Mouse (Mus musculus) embryonic facial prominence, embryonic 14.5 days (tissue): ENCODE data around the gene Tmc3. TPM values are rescaled to one million over a fixed set of nuclear protein-coding genes. Genes with fewer than 3 reads are reported as not detected.

Experiments
- ATAC-seq: fragments of 200-750 bp; cut with Nextera tagmentation; 2 replicates; pipeline ENCODE4 v1.8.0; 2017; ENCODE audit warnings: low read depth, moderate number of reproducible peaks, moderate TSS enrichment
- DNase-seq: peaks from one replicate; pipeline ENCODE4 v3.0.0-alpha.2; 2015; ENCODE audit warnings: low spot score
- H3K27ac ChIP-seq: fragments of 300-500 bp; sonication (generic); replicated peaks from 2 replicates; pipeline ENCODE4 v1.5.1; 2014; ENCODE audit warnings: low read depth, mild to moderate bottlenecking, low read length, moderate library complexity
- H3K27me3 ChIP-seq: fragments of 300-500 bp; sonication (generic); replicated peaks from 2 replicates; pipeline ENCODE4 v1.6.1; 2014; ENCODE audit warnings: low read length; ENCODE audit not compliant: control insufficient read depth, insufficient read depth
- H3K36me3 ChIP-seq: fragments of 300-500 bp; sonication (generic); 2 replicates; pipeline ENCODE4 v1.6.1; 2014; ENCODE audit warnings: low read length, mixed read lengths; ENCODE audit not compliant: control insufficient read depth, insufficient read depth
- H3K4me1 ChIP-seq: fragments of 300-500 bp; sonication (generic); 2 replicates; pipeline ENCODE4 v1.6.1; 2014; ENCODE audit warnings: antibody characterized with exemption, low read length; ENCODE audit not compliant: control insufficient read depth, insufficient read depth
- H3K4me2 ChIP-seq: fragments of 300-500 bp; sonication (generic); 2 replicates; pipeline ENCODE4 v1.6.1; 2014; ENCODE audit warnings: low read depth, mild to moderate bottlenecking, low read length, moderate library complexity, mixed read lengths
- H3K4me3 ChIP-seq: fragments of 300-500 bp; sonication (generic); 2 replicates; pipeline ENCODE4 v1.5.1; 2014; ENCODE audit warnings: low read depth, mild to moderate bottlenecking, low read length
- H3K9ac ChIP-seq: fragments of 300-500 bp; sonication (generic); 2 replicates; pipeline ENCODE4 v1.6.1; 2014; ENCODE audit warnings: low read depth, mild to moderate bottlenecking, low read length, moderate library complexity, mixed read lengths
- H3K9me3 ChIP-seq: fragments of 300-500 bp; sonication (generic); 2 replicates; pipeline ENCODE4 v1.6.1; 2016; ENCODE audit warnings: low read length; ENCODE audit not compliant: control insufficient read depth
- WGBS: fragments of 180-500 bp; shearing (Covaris S2); extraction: QIAGEN DNeasy Blood & Tissue Kit; methylation state at CpG from one replicate; pipeline ENCODE4 v1.1.7; 2014; 5-methylcytosine and 5-hydroxymethylcytosine counted together
- polyA plus RNA-seq: library from polyadenylated mRNA; unstranded; fragments of >200 nt; fragmentation: Nextera tagmentation; extraction: Ambion mirVana; gene quantifications from 2 replicates; pipeline ENCODE4 v1.2.1, GENCODE M21; 2014

Gene Tmc3
- polyA plus RNA-seq, 1 experiment from 2014 or later = 0.99 TPM

GRCm38 (mm10) chr7:83606796-83607195 is 22.1 kb downstream of the Tmc3 start:
- no peak overlapping the region for H3K27ac ChIP-seq
- 95% methylated on average over 2 of the region's 2 CpGs for WGBS
- no peaks in the 10 kb centered on the region for H3K9me3 ChIP-seq
- no peak for DNase-seq
- H3K36me3 ChIP-seq = no peaks in the 10 kb centered on the region
- no peak overlapping the region for H3K4me3 ChIP-seq
- no peak for ATAC-seq
- no peaks in the 10 kb centered on the region for H3K4me1 ChIP-seq
- H3K4me2 ChIP-seq = no peak overlapping the region
- no peaks in the 10 kb centered on the region; the same call in 1 of the 2 replicates for H3K27me3 ChIP-seq
- no peak overlapping the region for H3K9ac ChIP-seq

- DNase-seq = no peak
- Histone ChIP-seq H3K9ac (no peak overlapping the region), H3K36me3 (no peaks in the 10 kb centered on the region), H3K9me3 (no peaks in the 10 kb centered on the region), H3K27ac (no peak overlapping the region), H3K27me3 (no peaks in the 10 kb centered on the region), H3K4me1 (no peaks in the 10 kb centered on the region), H3K4me2 (no peak overlapping the region), H3K4me3 (no peak overlapping the region)
- WGBS = 97% methylated on average over 4 of the region's 4 CpGs
- ATAC-seq = no peak
These were observed 25.2 kb downstream of the Tmc3 start for GRCm38 (mm10) chr7:83609891-83610290.

DNA sequence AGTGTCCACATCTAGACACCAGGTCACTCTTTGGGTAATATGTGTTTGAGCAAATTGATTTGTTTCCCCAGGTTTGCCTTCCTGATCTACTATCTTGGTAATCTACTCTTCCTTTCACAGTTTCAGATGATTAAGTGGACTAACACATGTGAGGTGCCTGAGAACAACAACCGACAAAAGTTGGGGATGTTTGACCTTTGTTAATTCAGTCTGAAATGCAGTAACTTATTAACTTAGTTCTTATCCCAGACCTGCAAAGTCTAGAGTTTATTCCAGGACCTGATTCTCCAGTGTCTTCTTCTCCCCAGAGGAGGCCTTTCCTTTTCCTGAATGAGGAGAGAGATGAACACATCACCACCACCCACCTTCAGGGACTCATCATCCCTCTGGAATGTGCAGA is 27.2 kb downstream of the Tmc3 start:
- no peaks in the 10 kb centered on the region for H3K4me1 ChIP-seq

GRCm38 (mm10) chr7:83615272-83615671 is 30.5 kb downstream of the Tmc3 start:
- H3K27ac ChIP-seq = no peak overlapping the region
- no peaks in the 10 kb centered on the region for H3K9me3 ChIP-seq
- H3K4me3 ChIP-seq = no peak overlapping the region
- no peak overlapping the region for H3K9ac ChIP-seq
- 98% methylated on average over 3 of the region's 3 CpGs for WGBS
- no peaks in the 10 kb centered on the region for H3K27me3 ChIP-seq
- no peak overlapping the region for H3K4me2 ChIP-seq
- H3K36me3 ChIP-seq = no peaks in the 10 kb centered on the region
- DNase-seq (no peak), ATAC-seq (no peak)
- peaks cover 9% of the 10 kb centered on the region; the same call in 1 of the 2 replicates for H3K4me1 ChIP-seq

More for the DNA sequence above, 27.2 kb downstream of the Tmc3 start:
- ATAC-seq (no peak), DNase-seq (no peak)
- no peak overlapping the region for H3K4me2 ChIP-seq
- H3K27ac ChIP-seq = no peak overlapping the region
- no peaks in the 10 kb centered on the region for H3K9me3 ChIP-seq
- no peak overlapping the region for H3K9ac ChIP-seq
- H3K27me3 ChIP-seq = no peaks in the 10 kb centered on the region
- 81% methylated on average over 1 of the region's 1 CpGs for WGBS
- H3K36me3 ChIP-seq = no peaks in the 10 kb centered on the region
- H3K4me3 ChIP-seq = no peak overlapping the region

- Histone ChIP-seq H3K9me3 (no peaks in the 10 kb centered on the region), H3K4me3 (no peak overlapping the region), H3K9ac (no peak overlapping the region), H3K27ac (no peak overlapping the region), H3K4me1 (peaks cover 9% of the 10 kb centered on the region; the same call in 1 of the 2 replicates), H3K36me3 (no peaks in the 10 kb centered on the region), H3K4me2 (no peak overlapping the region), H3K27me3 (no peaks in the 10 kb centered on the region)
- WGBS = 90% methylated on average over 8 of the region's 8 CpGs
- ATAC-seq (no peak), DNase-seq (no peak)
These were observed 31.1 kb downstream of the Tmc3 start for GRCm38 (mm10) chr7:83615815-83616214.

DNA sequence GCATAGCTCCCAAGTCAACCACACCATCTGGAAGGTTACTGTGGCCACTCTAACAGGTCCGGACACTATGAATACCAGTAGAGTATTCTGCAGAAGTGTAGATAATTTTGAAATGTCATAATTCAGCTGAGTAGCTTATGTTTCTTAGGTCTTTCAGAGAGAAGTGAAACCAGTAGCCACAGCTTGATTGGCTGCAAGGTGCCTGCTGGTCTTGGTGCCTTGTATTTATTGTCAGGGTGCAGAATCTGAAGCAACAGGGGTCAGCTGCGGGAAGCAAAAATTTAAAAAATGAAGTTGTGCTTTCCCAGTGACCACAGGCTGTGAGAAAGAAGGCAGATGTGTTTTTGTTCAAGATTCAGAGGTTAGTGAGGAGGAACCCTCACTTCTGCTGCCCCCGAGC is 31.5 kb downstream of the Tmc3 start:
- Histone ChIP-seq H3K27ac (no peak overlapping the region), H3K36me3 (no peaks in the 10 kb centered on the region), H3K9ac (no peak overlapping the region), H3K4me2 (no peak overlapping the region), H3K4me1 (peaks cover 9% of the 10 kb centered on the region; the same call in 1 of the 2 replicates), H3K4me3 (no peak overlapping the region), H3K27me3 (no peaks in the 10 kb centered on the region), H3K9me3 (no peaks in the 10 kb centered on the region)
- WGBS = 77% methylated on average over 3 of the region's 3 CpGs
- ATAC-seq (no peak), DNase-seq (no peak)

DNA sequence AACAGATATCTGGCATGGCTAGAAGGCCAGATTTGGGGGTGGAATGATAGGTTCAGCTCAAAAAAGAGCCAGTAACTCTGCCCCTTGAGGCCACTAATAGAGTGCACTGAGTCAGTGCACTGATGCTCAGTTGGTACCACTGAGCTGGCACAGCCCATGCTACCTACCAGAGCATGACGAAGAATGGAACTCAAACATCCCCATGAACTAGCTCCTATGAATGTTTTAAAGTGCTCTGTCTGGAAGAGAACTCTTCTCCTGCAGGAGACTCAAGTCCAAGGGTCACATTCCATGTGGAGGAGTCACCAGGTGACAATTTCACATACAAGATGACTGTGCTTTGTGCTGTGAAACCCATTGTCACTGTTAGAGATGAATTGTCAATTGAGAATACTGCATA is 34.0 kb downstream of the Tmc3 start:
- peaks cover 9% of the 10 kb centered on the region; the same call in 1 of the 2 replicates for H3K4me1 ChIP-seq
- 94% methylated on average over 1 of the region's 1 CpGs for WGBS
- no peak overlapping the region for H3K27ac ChIP-seq
- no peak overlapping the region for H3K4me3 ChIP-seq
- no peak overlapping the region for H3K4me2 ChIP-seq
- no peaks in the 10 kb centered on the region for H3K27me3 ChIP-seq
- no peak overlapping the region for H3K9ac ChIP-seq
- no peak for DNase-seq
- no peaks in the 10 kb centered on the region for H3K9me3 ChIP-seq
- H3K36me3 ChIP-seq = no peaks in the 10 kb centered on the region
- ATAC-seq = no peak

DNA sequence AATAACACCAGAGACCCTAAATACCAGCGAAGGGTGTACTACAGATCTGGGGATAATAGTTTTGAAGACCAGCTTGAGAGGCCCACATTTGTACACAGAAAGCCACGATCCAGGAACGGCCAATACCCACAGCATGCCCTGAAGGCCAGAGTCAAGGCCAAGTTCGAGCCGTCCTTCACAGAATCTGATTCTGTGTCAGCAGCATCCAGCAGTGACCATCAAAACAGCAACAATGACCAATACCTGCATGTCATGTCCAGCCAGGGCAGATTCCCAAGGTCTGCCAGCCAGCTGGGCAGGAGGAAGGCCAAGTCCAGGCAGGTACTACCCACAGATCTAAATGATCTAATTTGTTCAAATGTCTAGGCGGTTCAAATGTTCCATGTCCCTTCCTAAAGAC is 37.9 kb downstream of the Tmc3 start:
- Histone ChIP-seq H3K4me2 (no peak overlapping the region), H3K9me3 (no peaks in the 10 kb centered on the region), H3K27ac (no peak overlapping the region), H3K36me3 (no peaks in the 10 kb centered on the region), H3K27me3 (no peaks in the 10 kb centered on the region), H3K9ac (no peak overlapping the region), H3K4me3 (no peak overlapping the region), H3K4me1 (peaks cover 3% of the 10 kb centered on the region; the same call in 1 of the 2 replicates)
- ATAC-seq (no peak), DNase-seq (no peak)
- WGBS = 94% methylated on average over 6 of the region's 6 CpGs

DNA sequence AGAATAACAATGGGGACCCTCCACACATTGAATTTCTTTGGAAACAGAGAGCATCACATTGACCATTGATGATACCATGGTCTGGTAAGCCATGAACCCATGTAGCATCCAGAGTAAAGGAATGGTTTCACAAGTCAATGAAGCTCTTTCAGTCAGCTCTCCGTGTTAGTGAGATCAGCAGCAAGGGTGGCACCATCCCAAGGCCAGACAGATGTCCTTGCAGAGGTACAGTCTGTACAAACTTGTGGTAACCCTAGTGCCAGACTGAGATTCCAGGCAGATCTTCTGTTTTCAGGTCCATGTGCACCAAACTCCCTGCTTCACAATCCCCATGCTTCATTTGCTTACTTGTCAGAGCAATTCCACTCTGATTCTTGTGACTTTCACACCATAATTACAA is 39.3 kb downstream of the Tmc3 start:
- Histone ChIP-seq H3K9ac (no peak overlapping the region), H3K27me3 (no peaks in the 10 kb centered on the region), H3K4me2 (no peak overlapping the region), H3K27ac (no peak overlapping the region), H3K4me3 (no peak overlapping the region), H3K9me3 (no peaks in the 10 kb centered on the region), H3K4me1 (no peaks in the 10 kb centered on the region), H3K36me3 (no peaks in the 10 kb centered on the region)
- ATAC-seq (no peak), DNase-seq (no peak)
- WGBS = 80% methylated on average over 1 of the region's 1 CpGs
